Mouse (Mus musculus): ENCODE results near the gene Tfeb.

DNA sequence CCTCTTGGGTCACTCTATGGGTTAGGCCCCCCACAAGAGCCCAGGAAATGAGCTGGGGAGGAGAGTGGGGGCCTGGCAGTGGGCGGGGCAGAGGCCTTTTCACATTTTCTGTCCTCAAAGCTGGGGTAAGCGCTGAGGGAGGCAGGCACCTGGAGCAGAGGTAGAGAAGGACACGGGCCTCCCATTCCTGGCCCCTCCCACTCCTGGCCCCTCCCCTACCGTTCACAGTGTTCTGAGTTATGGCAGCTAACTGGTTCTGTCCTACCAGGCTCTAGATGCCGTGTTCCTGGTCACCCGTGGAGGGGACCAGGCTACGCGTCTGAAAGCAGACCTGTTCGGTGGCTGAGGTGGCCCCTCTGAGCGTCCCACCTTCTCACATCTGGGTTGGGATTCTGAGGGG, 78.6 kb downstream of the Tfeb start:
- no peak for TF ChIP-seq CTCF (IDR thresholded peaks at IDR 0.05; ENCODE audit: borderline replicate concordance, insufficient read depth, low read length)
- TF ChIP-seq POLR2A (IDR thresholded peaks at IDR 0.05; ENCODE audit: low read depth, low read length) = no peak
